Mouse (Mus musculus) thymus, postnatal 10 days (tissue): ENCODE results near the gene Olfr293.

ENCODE experiments used
- DNase-seq, 2 experiments: peaks; one replicate each; pipeline ENCODE4 v3.0.0; 2021; ENCODE audit warnings: low spot score in 2 of 2

Olfr293 gene

DNA sequence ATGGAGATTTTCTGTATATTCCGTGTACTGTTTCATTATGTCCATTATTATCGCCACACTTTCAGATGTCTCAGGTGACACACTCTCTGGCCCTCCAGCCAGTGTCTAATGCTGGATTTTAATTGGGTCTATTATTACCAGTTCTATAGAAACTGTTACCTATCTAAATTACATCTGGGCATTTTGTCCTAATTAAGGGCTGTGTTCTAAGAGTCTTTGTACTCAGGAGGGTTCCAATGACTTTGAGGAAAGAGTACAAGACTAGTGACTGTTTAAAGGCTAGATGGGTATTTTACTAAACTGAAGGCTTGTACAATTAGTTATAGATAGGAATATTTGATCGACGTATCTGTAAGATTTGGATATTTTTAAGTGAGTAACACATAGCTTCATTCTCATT is at the start of gene Olfr293:
Gene Olfr293, plus strand, starts transcription at position 301 of the 400 bp plus-strand sequence.
- no peak for DNase-seq

DNA sequence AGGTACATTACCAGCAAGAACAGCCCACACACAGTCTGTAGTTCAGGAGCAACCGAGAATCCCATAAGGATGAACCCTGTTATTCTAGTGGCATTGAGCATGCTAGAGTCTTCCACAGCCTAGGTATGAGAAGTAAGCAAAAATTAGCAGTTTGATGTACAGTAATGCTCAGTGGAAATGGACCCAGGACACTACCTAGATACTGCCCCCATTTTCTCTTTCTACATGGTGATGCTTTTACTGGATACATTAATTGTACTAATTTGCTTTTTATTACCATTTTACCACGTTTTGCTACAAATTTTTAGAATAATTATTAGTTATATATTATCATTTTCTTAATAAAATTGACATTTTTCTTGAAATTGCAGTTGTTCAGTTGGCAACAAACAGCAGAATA is 32.3 kb upstream of the Olfr293 start, which contains the start of gene Olfr294:
Gene Olfr294, minus strand, starts transcription at position 101 of the 400 bp plus-strand sequence.
- DNase-seq: no peak

DNA sequence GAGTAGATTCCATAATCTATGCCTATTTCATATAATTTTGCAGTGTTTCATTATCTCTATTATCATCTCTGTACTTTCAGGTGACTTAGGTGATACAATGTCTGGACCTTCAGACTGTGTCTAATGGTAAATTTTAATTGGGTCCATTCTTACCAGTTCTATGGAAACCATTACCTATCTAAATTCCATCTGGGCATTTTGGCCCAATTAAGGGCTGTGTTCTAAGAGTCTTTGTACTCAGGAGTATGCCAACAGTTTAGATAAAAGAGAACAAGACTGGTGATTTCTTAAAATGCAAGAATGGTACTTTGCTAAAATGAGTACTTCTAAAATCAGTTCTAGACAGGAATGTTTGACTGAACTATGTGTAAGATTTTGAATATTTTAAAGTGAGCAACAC is 39.2 kb downstream of the Olfr293 start, which contains the start of gene Olfr292:
Gene Olfr292, plus strand, starts transcription at position 301 of the 400 bp plus-strand sequence.
- no peak for DNase-seq
